ENCODE assay signal across 26 mouse cellular contexts in genomic region chr9:116244619-116244899, GRCm38 (mm10).
"Had no signal": no experiment of that assay in that cellular context is flagged by ENCODE, and none has a peak within 500 bp of the region (broad histone marks: within the 10 kb centered on the region; RNA-seq: fewer than 3 reads in every experiment).

No protein-coding gene starts in this region.

- H3K27ac ChIP-seq: embryonic facial prominence, embryonic 10.5 days; embryonic facial prominence, embryonic 12.5 days; embryonic facial prominence, embryonic 13.5 days; embryonic facial prominence, embryonic 15.5 days; forebrain, embryonic 10.5 days; forebrain, embryonic 12.5 days; forebrain, embryonic 13.5 days; forebrain, embryonic 15.5 days; gastrocnemius, adult 2 months; heart, adult 2 months had no signal

- H3K4me1 ChIP-seq: embryonic facial prominence, embryonic 12.5 days; forebrain, embryonic 12.5 days; forebrain, embryonic 13.5 days; forebrain, embryonic 15.5 days had no signal

- H3K27me3 ChIP-seq: embryonic facial prominence, embryonic 12.5 days; embryonic facial prominence, embryonic 13.5 days; embryonic facial prominence, embryonic 15.5 days; forebrain, embryonic 12.5 days; forebrain, embryonic 13.5 days; forebrain, embryonic 15.5 days had no signal

- H3K4me3 ChIP-seq: embryonic facial prominence, embryonic 10.5 days; embryonic facial prominence, embryonic 12.5 days; embryonic facial prominence, embryonic 13.5 days; embryonic facial prominence, embryonic 15.5 days; erythroblast, embryonic 14.5 days; forebrain, embryonic 10.5 days; forebrain, embryonic 12.5 days; forebrain, embryonic 13.5 days; forebrain, embryonic 15.5 days; gastrocnemius, adult 2 months; heart, adult 2 months had no signal

- H3K4me2 ChIP-seq: embryonic facial prominence, embryonic 12.5 days; embryonic facial prominence, embryonic 13.5 days; embryonic facial prominence, embryonic 15.5 days; forebrain, embryonic 12.5 days; forebrain, embryonic 13.5 days; forebrain, embryonic 15.5 days had no signal

- ATAC-seq: forebrain, embryonic 13.5 days; forebrain, embryonic 14.5 days; forebrain, embryonic 15.5 days; forebrain, embryonic 16.5 days; forebrain, postnatal 0 days had no signal

- H3K9me3 ChIP-seq: embryonic facial prominence, embryonic 10.5 days; embryonic facial prominence, embryonic 12.5 days; embryonic facial prominence, embryonic 13.5 days; embryonic facial prominence, embryonic 15.5 days; forebrain, embryonic 10.5 days; forebrain, embryonic 12.5 days; forebrain, embryonic 13.5 days; forebrain, embryonic 15.5 days had no signal

- DNase-seq: cerebellum, adult 8-10 months; cerebellum, adult 9-10 months; cerebellum, adult 9-11 months; cerebellum, postnatal 14 days; cerebellum, postnatal 25 days; cerebellum, postnatal 36 days; embryo, embryonic 11 days; forebrain, postnatal 0 days; gastrocnemius, adult 2 months; gastrocnemius, postnatal 10 days; gastrocnemius, postnatal 14 days; gastrocnemius, postnatal 25 days; gastrocnemius, postnatal 36 days; heart, adult 11 months; heart, adult 2 months had no signal

- H3K36me3 ChIP-seq: embryonic facial prominence, embryonic 10.5 days; embryonic facial prominence, embryonic 12.5 days; embryonic facial prominence, embryonic 13.5 days; embryonic facial prominence, embryonic 15.5 days; forebrain, embryonic 10.5 days; forebrain, embryonic 12.5 days; forebrain, embryonic 15.5 days had no signal

- H3K9ac ChIP-seq: embryonic facial prominence, embryonic 12.5 days; embryonic facial prominence, embryonic 13.5 days; embryonic facial prominence, embryonic 15.5 days; forebrain, embryonic 12.5 days; forebrain, embryonic 13.5 days; forebrain, embryonic 15.5 days; forebrain, postnatal 0 days had no signal
